Mouse (Mus musculus) C2C12 (cell line): ENCODE measurements at regions not wholly inside any gene's neighbourhood (a gene's known extent, or its start where the extent isn't known, plus 50 kb on each side); places are given as distances from the start of the nearest gene placed in this dataset.

Experiments
- H3K27me3 ChIP-seq: one replicate; pipeline ENCODE4 v1.6.1; 2011; ENCODE audit not compliant: control insufficient read depth, insufficient read depth, insufficient read length
- H3K36me3 ChIP-seq: one replicate; pipeline ENCODE4 v1.6.1; 2011; ENCODE audit not compliant: control insufficient read depth, insufficient read depth
- H3K4me3 ChIP-seq: one replicate; pipeline ENCODE4 v1.5.1; 2011; ENCODE audit warnings: mild to moderate bottlenecking, control low read depth; ENCODE audit not compliant: poor library complexity, insufficient read depth, severe bottlenecking
- H3K79me2 ChIP-seq: one replicate; pipeline ENCODE4 v1.6.1; 2011; ENCODE audit not compliant: control insufficient read depth, insufficient read depth
- H3K79me3 ChIP-seq: one replicate; pipeline ENCODE4 v1.6.1; 2011; ENCODE audit warnings: low read depth, control low read depth
- H3ac ChIP-seq: one replicate; pipeline ENCODE3; 2011; ENCODE audit warnings: low read depth; ENCODE audit not compliant: control insufficient read depth, insufficient read length
- CEBPB ChIP-seq: IDR thresholded peaks from one replicate; pipeline ENCODE4 v1.6.1; 2011; ENCODE audit warnings: low read depth, mild to moderate bottlenecking, control low read depth, moderate library complexity
- CTCF ChIP-seq: IDR thresholded peaks from one replicate; pipeline ENCODE4 v1.5.1; 2011; ENCODE audit not compliant: control insufficient read depth, insufficient read depth, insufficient read length
- FOSL1 ChIP-seq: IDR thresholded peaks from one replicate; pipeline ENCODE4 v1.8.0; 2011; ENCODE audit warnings: mild to moderate bottlenecking, low read length; ENCODE audit not compliant: poor library complexity, insufficient read depth, severe bottlenecking
- MAX ChIP-seq: IDR thresholded peaks from one replicate; pipeline ENCODE4 v1.6.1; 2011; ENCODE audit warnings: mild to moderate bottlenecking, control low read depth
- MYOD1 ChIP-seq: IDR thresholded peaks from one replicate; pipeline ENCODE4 v1.6.1; 2011; ENCODE audit warnings: low read depth; ENCODE audit not compliant: control insufficient read depth, insufficient read length
- MYOG ChIP-seq: IDR thresholded peaks from one replicate; pipeline ENCODE4 v1.6.1; 2011; ENCODE audit not compliant: control insufficient read depth, insufficient read length; ENCODE audit errors: extremely low read depth
- USF1 ChIP-seq: IDR thresholded peaks from one replicate; pipeline ENCODE4 v1.6.1; 2011; ENCODE audit warnings: low read depth, mild to moderate bottlenecking, control low read depth, moderate library complexity

DNA sequence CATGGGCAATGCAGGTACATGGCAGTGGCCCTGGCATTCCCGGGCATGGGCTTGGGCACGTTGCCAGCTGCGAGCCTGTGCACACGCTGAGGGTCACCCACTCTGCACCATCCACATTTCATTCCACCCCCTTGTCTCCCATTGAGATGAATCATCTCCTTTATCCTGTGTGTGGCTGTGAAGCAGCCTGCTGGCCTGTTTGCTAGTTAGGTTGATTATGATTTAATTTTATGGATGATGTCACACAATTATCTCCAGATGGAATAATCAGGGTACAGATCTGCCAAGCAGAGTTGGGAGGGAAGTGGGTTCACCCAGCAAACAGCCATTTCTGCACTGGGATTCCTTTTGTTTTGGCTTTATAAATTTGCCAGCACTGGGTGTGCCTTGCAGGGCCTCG lies 314.1 kb upstream of the Tgfbr2 start:
- H3ac ChIP-seq = no peak overlapping the region
- H3K79me3 ChIP-seq = no peaks in the 10 kb centered on the region
- no peaks in the 10 kb centered on the region for H3K36me3 ChIP-seq
- TF ChIP-seq MAX (no peak), CEBPB (no peak), USF1 (no peak), MYOG (no peak), FOSL1 (no peak)
- no peaks in the 10 kb centered on the region for H3K27me3 ChIP-seq
- H3K4me3 ChIP-seq = no peak overlapping the region
- no peaks in the 10 kb centered on the region for H3K79me2 ChIP-seq

DNA sequence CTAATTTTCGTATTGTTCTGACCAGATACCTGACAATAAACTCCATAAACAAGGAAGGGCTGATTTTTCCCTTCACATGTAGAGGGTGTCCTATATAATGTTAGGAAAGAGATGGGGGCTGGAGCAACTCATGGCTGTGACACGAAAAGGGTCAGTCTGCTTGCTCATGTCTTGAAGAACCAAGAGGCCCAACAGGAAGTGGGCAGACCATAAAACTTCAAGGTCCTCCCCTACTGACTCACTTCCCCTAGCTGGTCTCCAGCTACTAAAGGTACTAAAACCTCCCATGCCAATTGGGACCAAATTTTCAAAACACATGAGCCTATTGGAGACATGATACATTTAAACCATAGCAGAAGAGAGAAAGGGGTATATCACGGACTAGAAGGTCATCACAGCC lies 302.1 kb upstream of the Tgfbr2 start:
- TF ChIP-seq MYOD1 = no peak
- no peak for TF ChIP-seq USF1
- TF ChIP-seq FOSL1 = no peak
- TF ChIP-seq MYOG = no peak
- TF ChIP-seq CTCF = no peak
- TF ChIP-seq CEBPB = no peak
- TF ChIP-seq MAX = no peak
- no peak overlapping the region for H3ac ChIP-seq
- no peak overlapping the region for H3K4me3 ChIP-seq
- H3K36me3 ChIP-seq = no peaks in the 10 kb centered on the region
- no peaks in the 10 kb centered on the region for H3K79me2 ChIP-seq
- no peaks in the 10 kb centered on the region for H3K27me3 ChIP-seq
- H3K79me3 ChIP-seq = no peaks in the 10 kb centered on the region

- Histone ChIP-seq H3K27me3 (no peaks in the 10 kb centered on the region), H3ac (no peak overlapping the region)
- TF ChIP-seq CTCF = no peak
- TF ChIP-seq CEBPB = no peak
- no peak for TF ChIP-seq MYOG
- no peak for TF ChIP-seq MAX
- no peak for TF ChIP-seq USF1
- TF ChIP-seq MYOD1 = no peak
- TF ChIP-seq FOSL1 = no peak
These were observed 300.2 kb upstream of the Tgfbr2 start for GRCm38 (mm10) chr9:116475206-116475955.

GRCm38 (mm10) chr9:116472855-116473254 lies 297.7 kb upstream of the Tgfbr2 start:
- Histone ChIP-seq H3K79me3 (no peaks in the 10 kb centered on the region), H3K79me2 (no peaks in the 10 kb centered on the region), H3K27me3 (no peaks in the 10 kb centered on the region), H3ac (no peak overlapping the region), H3K4me3 (no peak overlapping the region), H3K36me3 (no peaks in the 10 kb centered on the region)
- TF ChIP-seq CEBPB (no peak), USF1 (no peak), MYOG (no peak), CTCF (no peak), MYOD1 (no peak), MAX (no peak), FOSL1 (no peak)

More at GRCm38 (mm10) chr9:116475206-116475955, 300.2 kb upstream of the Tgfbr2 start:
- Histone ChIP-seq H3K4me3 (no peak overlapping the region), H3K36me3 (no peaks in the 10 kb centered on the region), H3K79me2 (no peaks in the 10 kb centered on the region), H3K79me3 (no peaks in the 10 kb centered on the region)

DNA sequence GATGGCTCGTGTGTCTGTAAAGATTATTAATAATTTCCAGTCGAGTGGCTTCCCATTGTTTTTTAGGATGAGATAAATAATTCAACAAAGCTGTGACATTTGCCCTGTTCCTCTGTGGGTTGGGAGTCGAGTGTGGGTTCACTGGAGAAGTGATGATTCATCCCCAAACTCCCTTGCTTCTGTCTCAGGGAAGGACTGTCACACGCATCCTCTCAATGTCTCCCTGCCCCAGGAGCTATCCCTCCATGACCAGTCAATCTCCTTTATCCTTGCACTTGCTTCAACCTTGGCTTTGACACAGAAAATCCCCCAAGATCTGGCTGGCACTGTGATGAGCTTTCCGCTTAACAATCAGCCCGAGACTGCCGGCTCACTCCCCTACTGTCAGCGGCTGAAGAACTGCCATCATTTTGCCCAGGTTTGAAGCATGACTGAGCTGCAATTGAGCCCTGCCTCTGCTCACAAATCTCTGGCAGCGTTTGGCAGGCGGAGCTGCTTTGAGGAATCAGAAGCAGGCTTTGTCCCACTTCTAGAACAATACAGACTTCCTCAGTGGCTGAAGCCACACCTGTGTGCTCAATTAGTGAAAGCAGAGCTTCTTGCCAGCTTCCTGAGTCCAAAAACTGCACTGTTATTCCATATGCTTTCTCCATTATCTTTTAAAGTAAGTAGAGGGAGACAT lies 293.6 kb upstream of the Tgfbr2 start:
- Histone ChIP-seq H3ac (no peak overlapping the region), H3K36me3 (no peaks in the 10 kb centered on the region), H3K79me2 (no peaks in the 10 kb centered on the region), H3K4me3 (no peak overlapping the region), H3K27me3 (no peaks in the 10 kb centered on the region), H3K79me3 (no peaks in the 10 kb centered on the region)
- no peak for TF ChIP-seq MYOG

DNA sequence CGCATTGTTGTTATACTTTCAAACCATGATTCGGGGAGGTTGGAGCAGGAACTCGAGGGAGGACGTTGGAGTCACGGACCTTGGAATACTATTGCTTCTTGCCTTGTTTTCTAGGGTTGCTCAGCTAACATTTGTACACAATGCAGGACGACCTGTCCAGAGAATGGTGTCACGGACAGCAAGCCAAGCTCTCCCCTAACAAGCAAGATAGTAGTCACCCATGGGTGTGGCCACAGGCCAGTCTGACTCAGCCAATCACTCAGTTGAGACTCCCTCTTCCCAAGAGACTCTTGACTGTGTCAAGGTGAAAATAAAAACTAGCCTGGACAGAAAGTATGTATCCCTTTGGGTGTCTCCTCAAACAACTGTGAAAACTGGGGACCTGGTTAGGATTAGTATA lies 291.2 kb upstream of the Tgfbr2 start:
- H3K36me3 ChIP-seq = no peaks in the 10 kb centered on the region
- H3ac ChIP-seq = no peak overlapping the region
- no peaks in the 10 kb centered on the region for H3K79me2 ChIP-seq
- H3K27me3 ChIP-seq = no peaks in the 10 kb centered on the region
- no peak overlapping the region for H3K4me3 ChIP-seq
- no peaks in the 10 kb centered on the region for H3K79me3 ChIP-seq
- TF ChIP-seq MAX (no peak), USF1 (no peak), FOSL1 (no peak), CEBPB (no peak), MYOG (no peak), MYOD1 (no peak), CTCF (no peak)
